Mouse (Mus musculus) embryonic fibroblast, embryonic 13.5 days (primary cell): ENCODE data around the gene Kdr.

Experiments
- CTCF ChIP-seq: IDR thresholded peaks from 2 replicates; pipeline ENCODE4 v1.5.1; 2011; ENCODE audit warnings: mild to moderate bottlenecking, control low read depth, low read length, moderate library complexity, borderline replicate concordance; ENCODE audit not compliant: insufficient read depth
- POLR2A ChIP-seq: IDR thresholded peaks from 2 replicates; pipeline ENCODE4 v1.6.1; 2011; ENCODE audit warnings: low read depth, mild to moderate bottlenecking, control low read depth, low read length, moderate library complexity

- TF ChIP-seq POLR2A (no peak), CTCF (no peak)
Observed at GRCm38 (mm10) chr5:76016086-76016485, 37.8 kb upstream of the Kdr start.
